Mouse (Mus musculus) midbrain, embryonic 10.5 days (tissue): ENCODE results near the gene Pbx3. TPM values are rescaled to one million over a fixed set of nuclear protein-coding genes. Genes with fewer than 3 reads are reported as not detected.
A peak's percentile ranks its signal among the peaks of the same experiment; 100 is the strongest.

Source experiments
- DNase-seq: peaks from one replicate; pipeline ENCODE4 v3.0.0-alpha.2; 2017; ENCODE audit warnings: low spot score
- H3K27ac ChIP-seq: fragments of 300-500 bp; sonication (generic); replicated peaks from 2 replicates; pipeline ENCODE4 v1.5.1; 2016; ENCODE audit warnings: mild to moderate bottlenecking
- H3K27me3 ChIP-seq: fragments of 300-500 bp; sonication (generic); 2 replicates; pipeline ENCODE4 v1.6.1; 2016; ENCODE audit warnings: low read depth, mild to moderate bottlenecking; ENCODE audit not compliant: poor library complexity, severe bottlenecking
- H3K36me3 ChIP-seq: fragments of 300-500 bp; sonication (generic); 2 replicates; pipeline ENCODE4 v1.6.1; 2016; ENCODE audit warnings: mild to moderate bottlenecking, moderate library complexity
- H3K4me1 ChIP-seq: fragments of 300-500 bp; sonication (generic); 2 replicates; pipeline ENCODE4 v1.6.1; 2016
- H3K4me3 ChIP-seq: fragments of 300-500 bp; sonication (generic); 2 replicates; pipeline ENCODE4 v1.5.1; 2016; ENCODE audit warnings: mild to moderate bottlenecking, moderate library complexity
- H3K9me3 ChIP-seq: fragments of 300-500 bp; sonication (generic); replicated peaks from 2 replicates; pipeline ENCODE4 v1.6.1; 2016; ENCODE audit warnings: mild to moderate bottlenecking
- WGBS: fragments of 180-500 bp; shearing (Covaris S2); methylation state at CpG from one replicate; pipeline ENCODE4 v1.1.7; 2016; 5-methylcytosine and 5-hydroxymethylcytosine counted together
- polyA plus RNA-seq: library from polyadenylated mRNA; unstranded; fragments of >200 nt; fragmentation: Nextera tagmentation; extraction: Ambion mirVana; gene quantifications from 2 replicates; pipeline ENCODE4 v1.2.1, GENCODE M21; 2016

Gene Pbx3
- polyA plus RNA-seq, 1 experiment from 2014 or later, result 32.3 TPM

DNA sequence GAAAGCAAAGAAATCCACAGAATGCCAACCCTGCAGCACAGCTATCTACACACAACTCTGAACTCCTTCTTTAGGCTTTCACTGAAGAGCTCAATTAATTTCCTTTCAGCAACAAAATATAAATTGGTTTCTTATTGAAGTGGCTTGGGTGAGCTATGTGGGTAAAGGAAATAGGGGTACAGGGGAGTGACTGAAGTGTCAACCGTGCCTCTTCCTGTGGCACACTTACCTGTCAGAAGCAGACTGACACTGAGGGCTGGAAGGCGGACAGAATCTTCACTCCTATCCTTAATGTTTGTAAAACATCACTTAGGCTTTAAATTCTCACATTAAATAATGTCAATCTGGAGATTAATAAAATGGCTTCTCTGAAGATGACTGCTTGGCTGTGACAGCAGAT lies 168.6 kb downstream of the Pbx3 start:
- Histone ChIP-seq H3K4me1 (no peaks in the 10 kb centered on the region), H3K36me3 (peaks cover 40% of the 10 kb centered on the region), H3K27me3 (no peaks in the 10 kb centered on the region), H3K9me3 (no peaks in the 10 kb centered on the region), H3K27ac (no peak overlapping the region), H3K4me3 (no peak overlapping the region)
- no peak for DNase-seq
- 91% methylated on average over 2 of the region's 2 CpGs for WGBS

- 82% methylated on average over 8 of the region's 8 CpGs for WGBS
- DNase-seq, result no peak
- H3K4me1 ChIP-seq, result no peaks in the 10 kb centered on the region
Observed at GRCm38 (mm10) chr2:34193870-34194820, 178.8 kb downstream of the Pbx3 start.

DNA sequence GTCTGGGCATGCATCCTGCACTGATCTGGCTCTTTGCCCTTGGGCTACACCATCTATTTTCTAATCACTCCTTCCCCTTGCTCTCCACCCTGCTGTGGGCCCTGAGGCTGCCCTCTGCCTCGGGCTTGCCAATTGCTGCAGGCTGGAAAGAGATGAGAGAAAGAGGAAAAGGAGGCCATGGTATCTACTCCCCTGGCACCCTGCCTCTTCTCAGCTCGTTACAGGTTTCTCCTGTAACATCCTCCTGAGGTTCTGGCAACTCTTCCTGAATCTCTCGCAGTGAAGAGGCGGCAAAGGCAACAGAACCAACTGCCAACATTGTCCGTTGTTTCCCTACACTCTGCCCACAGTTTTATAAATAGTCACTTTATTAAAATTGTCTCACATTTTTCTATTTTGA lies 179.7 kb downstream of the Pbx3 start:
- 0 out of 2 replicates have a peak overlapping the region, but pooled peaks have one; percentile 9 for H3K27ac ChIP-seq
- H3K4me1 ChIP-seq, result no peaks in the 10 kb centered on the region
- 94% methylated on average over 5 of the region's 5 CpGs for WGBS
- no peak for DNase-seq
- H3K27me3 ChIP-seq, result no peaks in the 10 kb centered on the region
- H3K36me3 ChIP-seq, result peaks cover 9% of the 10 kb centered on the region
- H3K4me3 ChIP-seq, result no peak overlapping the region
- H3K9me3 ChIP-seq, result no peaks in the 10 kb centered on the region

More at GRCm38 (mm10) chr2:34193870-34194820, 178.8 kb downstream of the Pbx3 start:
- Histone ChIP-seq H3K27ac (no peak overlapping the region), H3K36me3 (peaks cover 9% of the 10 kb centered on the region), H3K9me3 (no peaks in the 10 kb centered on the region), H3K4me3 (no peak overlapping the region), H3K27me3 (no peaks in the 10 kb centered on the region)

GRCm38 (mm10) chr2:34187366-34187765 lies 185.6 kb downstream of the Pbx3 start:
- H3K4me1 ChIP-seq, result no peaks in the 10 kb centered on the region
- DNase-seq, result no peak
- WGBS, result 89% methylated on average over 2 of the region's 2 CpGs
- no peaks in the 10 kb centered on the region for H3K9me3 ChIP-seq
- no peak overlapping the region for H3K27ac ChIP-seq
- H3K27me3 ChIP-seq, result no peaks in the 10 kb centered on the region
- no peak overlapping the region for H3K4me3 ChIP-seq
- H3K36me3 ChIP-seq, result peaks cover 16% of the 10 kb centered on the region

DNA sequence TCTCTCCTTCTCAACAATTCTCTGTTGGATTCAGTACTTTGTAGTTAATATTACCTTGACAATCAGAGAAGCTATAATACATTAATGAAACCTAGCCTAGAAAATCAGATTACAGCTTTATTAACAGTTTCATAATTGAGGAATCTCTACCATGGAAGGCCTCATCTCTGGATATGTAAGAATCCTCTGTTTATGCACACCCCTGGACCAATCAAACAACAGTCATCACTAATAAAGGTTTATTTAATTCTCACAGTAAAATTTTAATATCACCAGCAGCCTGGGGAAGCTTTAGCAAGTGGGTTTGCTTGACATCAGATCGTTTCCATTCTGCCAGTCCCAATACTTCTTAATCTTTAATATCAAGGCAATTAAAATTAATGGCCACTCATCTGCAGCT lies 191.3 kb downstream of the Pbx3 start:
- 0 out of 2 replicates have a peak, but pooled peaks cover 6% of the 10 kb centered on the region for H3K4me1 ChIP-seq
- no peak overlapping the region for H3K4me3 ChIP-seq
- no peaks in the 10 kb centered on the region for H3K9me3 ChIP-seq
- no peak overlapping the region for H3K27ac ChIP-seq
- no peak for DNase-seq
- H3K36me3 ChIP-seq, result peaks cover 32% of the 10 kb centered on the region
- no peaks in the 10 kb centered on the region for H3K27me3 ChIP-seq
- WGBS, result 84% methylated on average over 1 of the region's 1 CpGs

GRCm38 (mm10) chr2:34179299-34179698 lies 193.6 kb downstream of the Pbx3 start:
- peak overlapping the region; percentile 28; the same call in 1 of the 2 replicates for H3K27ac ChIP-seq
- no peak for DNase-seq
- H3K27me3 ChIP-seq, result no peaks in the 10 kb centered on the region
- peaks cover 42% of the 10 kb centered on the region for H3K36me3 ChIP-seq
- no peak overlapping the region for H3K4me3 ChIP-seq
- WGBS, result 80% methylated on average over 1 of the region's 1 CpGs
- 0 out of 2 replicates have a peak, but pooled peaks cover 9% of the 10 kb centered on the region for H3K4me1 ChIP-seq
- H3K9me3 ChIP-seq, result no peaks in the 10 kb centered on the region

- peaks cover 48% of the 10 kb centered on the region for H3K36me3 ChIP-seq
- no peak overlapping the region for H3K27ac ChIP-seq
- no peak for DNase-seq
- H3K4me3 ChIP-seq, result no peak overlapping the region
- no peaks in the 10 kb centered on the region for H3K27me3 ChIP-seq
- no peaks in the 10 kb centered on the region for H3K9me3 ChIP-seq
- H3K4me1 ChIP-seq, result 0 out of 2 replicates have a peak, but pooled peaks cover 9% of the 10 kb centered on the region
Observed at GRCm38 (mm10) chr2:34178653-34179052, 194.3 kb downstream of the Pbx3 start.

- WGBS, result 97% methylated on average over 2 of the region's 2 CpGs
- no peaks in the 10 kb centered on the region for H3K27me3 ChIP-seq
Observed at GRCm38 (mm10) chr2:34170424-34170823, 202.5 kb downstream of the Pbx3 start.

GRCm38 (mm10) chr2:34169626-34170025 lies 203.3 kb downstream of the Pbx3 start:
- DNase-seq, result no peak
- Histone ChIP-seq H3K9me3 (no peaks in the 10 kb centered on the region), H3K27ac (no peak overlapping the region), H3K4me3 (no peak overlapping the region), H3K4me1 (no peaks in the 10 kb centered on the region), H3K36me3 (peaks cover 38% of the 10 kb centered on the region), H3K27me3 (no peaks in the 10 kb centered on the region)
- WGBS, result 90% methylated on average over 2 of the region's 2 CpGs

More at GRCm38 (mm10) chr2:34170424-34170823, 202.5 kb downstream of the Pbx3 start:
- Histone ChIP-seq H3K27ac (no peak overlapping the region), H3K9me3 (no peaks in the 10 kb centered on the region), H3K4me1 (no peaks in the 10 kb centered on the region), H3K4me3 (no peak overlapping the region), H3K36me3 (peaks cover 43% of the 10 kb centered on the region)
- DNase-seq, result no peak

GRCm38 (mm10) chr2:34168191-34168590 lies 204.8 kb downstream of the Pbx3 start:
- Histone ChIP-seq H3K4me3 (no peak overlapping the region), H3K9me3 (no peaks in the 10 kb centered on the region), H3K36me3 (peaks cover 24% of the 10 kb centered on the region), H3K27ac (no peak overlapping the region), H3K4me1 (no peaks in the 10 kb centered on the region), H3K27me3 (no peaks in the 10 kb centered on the region)
- 71% methylated on average over 3 of the region's 3 CpGs for WGBS
- DNase-seq, result no peak

- Histone ChIP-seq H3K27ac (no peak overlapping the region), H3K36me3 (no peaks in the 10 kb centered on the region), H3K4me1 (peaks cover 8% of the 10 kb centered on the region), H3K4me3 (no peak overlapping the region), H3K9me3 (no peaks in the 10 kb centered on the region), H3K27me3 (no peaks in the 10 kb centered on the region)
- 91% methylated on average over 3 of the region's 3 CpGs for WGBS
- no peak for DNase-seq
Observed at GRCm38 (mm10) chr2:34162484-34162883, 210.5 kb downstream of the Pbx3 start.

DNA sequence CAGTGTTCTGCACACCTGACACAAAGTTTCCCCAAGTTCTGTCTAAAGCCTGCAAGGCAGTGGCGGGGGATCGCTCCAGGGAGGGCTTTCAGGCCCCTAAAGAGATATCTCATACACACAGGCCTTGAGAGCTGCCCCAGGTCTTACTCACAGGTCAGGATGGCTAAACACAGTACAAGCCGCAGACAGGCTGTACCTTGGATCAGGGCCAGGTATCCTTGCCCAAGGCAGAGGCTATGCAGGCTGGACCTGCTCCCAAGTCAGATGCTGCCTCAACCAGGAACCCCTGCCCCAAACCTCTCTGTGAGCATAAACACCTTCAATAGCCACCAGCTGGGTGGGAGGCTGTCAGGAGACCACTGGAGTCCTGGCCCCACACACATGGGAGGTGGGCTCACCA lies 215.2 kb downstream of the Pbx3 start:
- H3K36me3 ChIP-seq, result no peaks in the 10 kb centered on the region
- DNase-seq, result no peak
- 85% methylated on average over 3 of the region's 3 CpGs for WGBS
- H3K27ac ChIP-seq, result no peak overlapping the region
- H3K27me3 ChIP-seq, result no peaks in the 10 kb centered on the region
- H3K4me1 ChIP-seq, result peaks cover 16% of the 10 kb centered on the region
- H3K4me3 ChIP-seq, result no peak overlapping the region
- H3K9me3 ChIP-seq, result no peaks in the 10 kb centered on the region

GRCm38 (mm10) chr2:34154833-34155232 lies 218.1 kb downstream of the Pbx3 start:
- H3K27ac ChIP-seq, result peak overlapping the region; percentile 49; the same call in 1 of the 2 replicates
- no peaks in the 10 kb centered on the region for H3K9me3 ChIP-seq
- no peaks in the 10 kb centered on the region for H3K36me3 ChIP-seq
- H3K4me3 ChIP-seq, result no peak overlapping the region
- no peaks in the 10 kb centered on the region for H3K27me3 ChIP-seq
- H3K4me1 ChIP-seq, result peaks cover 20% of the 10 kb centered on the region
- 77% methylated on average over 5 of the region's 5 CpGs for WGBS
- DNase-seq, result no peak
